Mouse (Mus musculus): Measurements from ENCODE around the gene Rgl1. TPM values are rescaled to one million over a fixed set of nuclear protein-coding genes. Genes with fewer than 3 reads are reported as not detected.

The Rgl1 gene
- total RNA-seq, 1 experiment from 2014 or later = 14.3 TPM

DNA sequence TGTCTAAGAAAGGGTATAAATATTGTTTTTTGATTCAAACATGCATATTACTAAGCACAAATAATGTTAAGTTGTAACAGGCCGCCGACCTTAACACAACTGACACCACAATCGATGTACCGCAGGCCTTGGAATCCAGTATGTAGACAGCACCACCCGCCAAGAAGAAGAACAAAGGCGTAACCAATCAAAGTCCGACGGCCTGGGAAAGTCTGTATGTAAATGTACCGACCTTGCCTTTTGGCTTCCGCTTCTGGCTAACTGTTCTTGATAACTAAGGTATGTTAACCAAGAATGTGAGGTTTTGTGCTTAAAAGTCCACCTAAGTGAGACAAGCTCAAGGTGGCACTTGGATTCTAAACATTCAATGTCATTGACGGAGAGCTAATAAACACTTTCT, 26.8 kb downstream of the Rgl1 start:
- ATAC-seq (replicated peaks in 1 of 2; ENCODE audit: insufficient read depth in 1 of 2, low FRiP score in 2 of 2, low TSS enrichment in 1 of 2, low read depth in 1 of 2, poor library complexity in 2 of 2, severe bottlenecking in 2 of 2) = no peak

GRCm38 (mm10) chr1:152738793-152739192, 27.4 kb downstream of the Rgl1 start:
- ATAC-seq (replicated peaks in 1 of 2; ENCODE audit: insufficient read depth in 1 of 2, low FRiP score in 2 of 2, low TSS enrichment in 1 of 2, low read depth in 1 of 2, poor library complexity in 2 of 2, severe bottlenecking in 2 of 2) = no peak

DNA sequence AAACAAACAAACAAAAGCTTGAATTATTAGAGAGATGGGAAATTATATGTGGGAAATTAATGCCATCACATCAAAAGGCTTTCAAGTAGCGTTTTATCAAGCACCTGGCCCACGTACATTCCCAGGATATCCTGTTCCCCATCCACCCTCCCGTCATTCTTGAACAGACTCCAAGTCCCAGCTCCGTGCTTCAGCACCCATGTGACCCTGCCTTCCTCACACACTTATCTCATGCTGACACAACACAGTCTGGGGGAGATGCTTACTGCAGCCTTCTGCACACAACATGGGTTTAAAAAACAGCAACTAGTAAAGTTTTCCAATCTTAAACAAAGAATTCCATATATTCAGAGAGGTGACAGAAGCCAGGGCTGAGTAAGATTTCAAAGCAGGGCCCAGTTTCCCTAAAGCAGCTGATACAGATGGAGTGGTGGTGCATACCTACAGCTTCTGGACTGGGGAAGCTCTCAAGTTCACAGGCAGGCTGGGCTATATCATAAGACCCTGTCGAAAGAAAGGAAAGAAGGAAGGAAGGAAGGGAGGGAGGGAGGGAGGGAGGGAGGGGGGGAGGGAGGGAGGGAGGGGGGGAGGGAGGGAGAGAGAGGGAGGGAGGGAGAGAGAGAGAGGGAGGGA, 38.4 kb downstream of the Rgl1 start:
- ATAC-seq (replicated peaks in 1 of 2; ENCODE audit: insufficient read depth in 1 of 2, low FRiP score in 2 of 2, low TSS enrichment in 1 of 2, low read depth in 1 of 2, poor library complexity in 2 of 2, severe bottlenecking in 2 of 2) = no peak

DNA sequence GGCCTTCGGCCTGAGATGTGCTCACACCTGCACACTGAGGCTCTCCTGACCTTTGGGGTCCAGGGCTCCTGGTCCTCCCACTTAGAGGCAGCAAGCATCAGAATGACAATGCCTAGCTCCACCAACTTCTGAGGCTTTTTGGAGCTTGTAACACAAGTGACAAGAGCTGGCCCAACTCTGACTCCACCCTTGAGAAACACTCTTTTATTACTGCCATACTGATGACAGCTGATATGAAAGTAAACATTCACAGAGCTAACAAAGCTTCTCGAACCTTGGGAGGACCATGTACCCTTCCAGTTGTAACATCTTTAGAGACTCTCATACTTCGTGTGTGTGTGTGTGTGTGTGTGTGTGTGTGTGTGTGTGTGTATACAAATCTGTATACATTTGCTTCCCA, 40.1 kb downstream of the Rgl1 start:
- ATAC-seq (replicated peaks in 1 of 2; ENCODE audit: insufficient read depth in 1 of 2, low FRiP score in 2 of 2, low TSS enrichment in 1 of 2, low read depth in 1 of 2, poor library complexity in 2 of 2, severe bottlenecking in 2 of 2) = no peak

GRCm38 (mm10) chr1:152724286-152724685, 41.9 kb downstream of the Rgl1 start:
- no peak; a peak in 2 of 4 replicates for ATAC-seq (replicated peaks in 1 of 2; ENCODE audit: insufficient read depth in 1 of 2, low FRiP score in 2 of 2, low TSS enrichment in 1 of 2, low read depth in 1 of 2, poor library complexity in 2 of 2, severe bottlenecking in 2 of 2)

- no peak for ATAC-seq (replicated peaks in 1 of 2; ENCODE audit: insufficient read depth in 1 of 2, low FRiP score in 2 of 2, low TSS enrichment in 1 of 2, low read depth in 1 of 2, poor library complexity in 2 of 2, severe bottlenecking in 2 of 2)
Observed at GRCm38 (mm10) chr1:152721535-152722198, 44.5 kb downstream of the Rgl1 start.

DNA sequence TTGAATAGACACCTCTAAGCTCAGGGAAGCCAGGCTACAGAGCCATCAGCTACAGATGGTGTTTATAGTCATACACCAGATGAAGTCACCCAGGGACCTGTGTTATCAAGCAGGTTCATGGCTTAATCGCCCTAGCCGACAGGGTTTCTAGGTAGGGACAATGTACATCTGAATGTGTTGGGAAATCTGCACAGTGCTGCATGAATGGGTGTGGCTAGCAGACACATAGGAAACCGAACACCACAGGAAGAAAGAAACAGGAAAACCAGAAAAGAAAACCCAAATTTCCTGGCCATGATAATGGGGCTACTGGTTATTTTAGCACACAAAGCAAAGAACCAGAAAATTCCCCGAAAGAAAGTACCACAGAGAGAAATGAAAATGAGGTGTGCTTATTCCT, 45.2 kb downstream of the Rgl1 start:
- ATAC-seq (replicated peaks in 1 of 2; ENCODE audit: insufficient read depth in 1 of 2, low FRiP score in 2 of 2, low TSS enrichment in 1 of 2, low read depth in 1 of 2, poor library complexity in 2 of 2, severe bottlenecking in 2 of 2) = peak in 1 of 2 experiments; percentile 59; a peak in 1 of 4 replicates

GRCm38 (mm10) chr1:152718200-152718599, 48.0 kb downstream of the Rgl1 start:
- no peak for ATAC-seq (replicated peaks in 1 of 2; ENCODE audit: insufficient read depth in 1 of 2, low FRiP score in 2 of 2, low TSS enrichment in 1 of 2, low read depth in 1 of 2, poor library complexity in 2 of 2, severe bottlenecking in 2 of 2)

DNA sequence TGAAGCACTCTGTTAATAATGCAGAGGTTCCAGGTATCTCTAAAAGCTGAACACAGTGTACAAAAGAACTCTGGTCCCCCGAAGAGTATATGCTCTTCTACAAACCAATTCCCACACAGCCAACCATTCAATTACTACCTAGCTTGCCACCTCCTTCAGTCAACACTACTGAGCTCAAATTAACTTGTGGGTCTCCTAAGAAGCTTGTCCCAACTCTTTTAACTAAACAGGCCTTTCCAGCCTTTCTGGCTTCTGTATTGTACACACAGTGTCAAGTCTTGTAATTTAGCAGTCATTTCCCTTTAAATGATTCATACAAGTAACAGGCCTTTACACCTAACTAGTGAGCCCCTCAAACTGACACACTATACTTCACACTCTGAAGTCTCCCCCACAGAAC, 48.8 kb downstream of the Rgl1 start:
- no peak for ATAC-seq (replicated peaks in 1 of 2; ENCODE audit: insufficient read depth in 1 of 2, low FRiP score in 2 of 2, low TSS enrichment in 1 of 2, low read depth in 1 of 2, poor library complexity in 2 of 2, severe bottlenecking in 2 of 2)

DNA sequence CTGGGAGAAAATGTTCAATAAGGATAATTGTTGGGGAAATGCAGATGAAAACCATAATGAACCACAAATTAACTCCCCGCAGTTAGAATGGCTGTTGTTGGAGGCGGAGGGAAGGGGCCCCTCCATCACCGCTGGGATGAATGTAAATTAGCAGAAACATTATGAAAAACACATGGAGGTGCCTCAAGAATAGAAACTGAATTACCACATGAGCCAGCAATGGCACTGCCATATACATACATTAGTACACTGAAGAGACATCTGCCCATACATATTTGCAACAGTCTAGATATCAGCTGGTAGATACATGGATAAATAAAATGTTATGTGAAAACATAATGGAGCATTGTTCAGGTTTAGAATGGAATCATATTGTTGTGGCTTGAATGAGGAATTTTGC, 51.7 kb downstream of the Rgl1 start:
- no peak for ATAC-seq (replicated peaks in 1 of 2; ENCODE audit: insufficient read depth in 1 of 2, low FRiP score in 2 of 2, low TSS enrichment in 1 of 2, low read depth in 1 of 2, poor library complexity in 2 of 2, severe bottlenecking in 2 of 2)

DNA sequence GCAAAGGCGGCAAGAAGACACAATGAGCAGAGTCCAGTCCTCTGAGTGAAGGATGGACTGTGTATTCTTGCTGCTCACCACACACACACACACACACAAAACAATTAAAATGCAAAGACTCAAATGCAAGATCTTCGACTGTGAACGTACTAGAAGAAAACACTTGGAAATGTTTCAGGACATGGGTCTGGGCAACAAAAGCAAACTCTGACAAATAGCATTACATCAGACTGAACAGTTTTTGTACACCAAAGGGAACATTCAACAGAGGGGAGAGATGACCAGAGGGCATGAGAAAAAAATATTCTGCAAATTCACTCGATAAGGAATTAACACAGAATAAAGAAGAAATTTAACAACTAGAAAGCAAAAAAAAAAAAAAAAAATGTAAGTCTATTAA, 52.2 kb downstream of the Rgl1 start:
- ATAC-seq (replicated peaks in 1 of 2; ENCODE audit: insufficient read depth in 1 of 2, low FRiP score in 2 of 2, low TSS enrichment in 1 of 2, low read depth in 1 of 2, poor library complexity in 2 of 2, severe bottlenecking in 2 of 2) = no peak

DNA sequence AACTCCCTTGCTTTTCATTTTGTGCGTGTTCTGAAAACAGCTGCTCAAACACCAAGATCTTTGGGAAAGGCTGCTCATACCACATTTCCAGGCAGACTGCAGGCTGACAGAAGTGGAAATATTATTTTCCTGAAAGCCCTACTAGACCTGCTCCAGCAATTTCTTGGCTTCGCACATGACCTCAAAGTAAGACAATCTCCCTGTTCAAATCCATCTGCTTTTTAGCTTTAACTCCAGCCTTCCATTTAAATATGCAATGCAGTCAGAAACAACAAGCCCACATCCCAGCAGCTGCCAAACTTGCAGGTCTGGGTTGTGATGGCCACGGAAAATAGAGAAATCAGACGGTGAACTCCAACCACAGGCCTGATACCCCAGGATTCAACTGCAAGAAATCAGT, 55.1 kb downstream of the Rgl1 start:
- no peak for ATAC-seq (replicated peaks in 1 of 2; ENCODE audit: insufficient read depth in 1 of 2, low FRiP score in 2 of 2, low TSS enrichment in 1 of 2, low read depth in 1 of 2, poor library complexity in 2 of 2, severe bottlenecking in 2 of 2)

DNA sequence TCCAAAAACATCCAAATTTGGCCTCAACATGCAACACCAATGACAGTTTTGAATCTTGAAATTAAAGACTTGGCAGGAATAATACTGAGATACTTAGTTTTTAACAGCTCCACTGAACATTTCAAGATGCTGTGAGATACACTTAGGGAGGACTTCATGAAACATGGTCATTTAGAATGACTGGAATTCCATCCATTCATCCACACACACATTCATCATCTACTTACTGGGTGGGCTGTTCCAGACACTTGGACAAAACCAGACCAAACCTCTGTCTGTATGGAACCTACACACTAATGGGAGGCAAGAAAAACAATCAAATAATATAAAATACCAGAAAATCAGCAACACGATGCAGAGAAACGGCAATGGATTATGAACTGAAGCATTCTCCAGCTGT, 58.6 kb downstream of the Rgl1 start:
- no peak for ATAC-seq (replicated peaks in 1 of 2; ENCODE audit: insufficient read depth in 1 of 2, low FRiP score in 2 of 2, low TSS enrichment in 1 of 2, low read depth in 1 of 2, poor library complexity in 2 of 2, severe bottlenecking in 2 of 2)

DNA sequence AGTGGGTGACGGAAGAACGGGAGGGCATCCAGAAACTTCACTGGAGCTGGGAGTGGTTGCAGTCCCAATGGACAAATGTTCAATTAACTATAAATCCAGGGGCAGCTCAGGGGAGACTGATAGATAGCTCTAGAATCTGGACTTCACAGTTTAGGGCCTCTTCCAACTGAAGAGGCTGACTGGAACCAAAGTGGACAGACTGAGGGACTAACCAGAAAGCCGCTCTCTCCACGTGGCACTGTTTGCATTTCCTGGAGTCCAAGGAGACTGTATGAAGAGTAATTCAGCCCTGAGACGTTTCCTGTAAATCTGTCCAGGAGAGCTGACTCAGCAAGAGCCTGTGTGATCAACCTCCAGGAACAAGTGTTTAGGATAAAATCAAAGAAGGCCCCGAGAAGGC, 62.2 kb downstream of the Rgl1 start:
- ATAC-seq (replicated peaks in 1 of 2; ENCODE audit: insufficient read depth in 1 of 2, low FRiP score in 2 of 2, low TSS enrichment in 1 of 2, low read depth in 1 of 2, poor library complexity in 2 of 2, severe bottlenecking in 2 of 2) = no peak

- ATAC-seq (replicated peaks in 1 of 2; ENCODE audit: insufficient read depth in 1 of 2, low FRiP score in 2 of 2, low TSS enrichment in 1 of 2, low read depth in 1 of 2, poor library complexity in 2 of 2, severe bottlenecking in 2 of 2) = no peak
Observed at GRCm38 (mm10) chr1:152702920-152703319, 63.2 kb downstream of the Rgl1 start.

- no peak for ATAC-seq (replicated peaks in 1 of 2; ENCODE audit: insufficient read depth in 1 of 2, low FRiP score in 2 of 2, low TSS enrichment in 1 of 2, low read depth in 1 of 2, poor library complexity in 2 of 2, severe bottlenecking in 2 of 2)
Observed at GRCm38 (mm10) chr1:152701066-152701465, 65.1 kb downstream of the Rgl1 start.

GRCm38 (mm10) chr1:152697341-152697740, 68.8 kb downstream of the Rgl1 start:
- ATAC-seq (replicated peaks in 1 of 2; ENCODE audit: insufficient read depth in 1 of 2, low FRiP score in 2 of 2, low TSS enrichment in 1 of 2, low read depth in 1 of 2, poor library complexity in 2 of 2, severe bottlenecking in 2 of 2) = no peak

- no peak for ATAC-seq (replicated peaks in 1 of 2; ENCODE audit: insufficient read depth in 1 of 2, low FRiP score in 2 of 2, low TSS enrichment in 1 of 2, low read depth in 1 of 2, poor library complexity in 2 of 2, severe bottlenecking in 2 of 2)
Observed at GRCm38 (mm10) chr1:152695491-152695890, 70.7 kb downstream of the Rgl1 start.

DNA sequence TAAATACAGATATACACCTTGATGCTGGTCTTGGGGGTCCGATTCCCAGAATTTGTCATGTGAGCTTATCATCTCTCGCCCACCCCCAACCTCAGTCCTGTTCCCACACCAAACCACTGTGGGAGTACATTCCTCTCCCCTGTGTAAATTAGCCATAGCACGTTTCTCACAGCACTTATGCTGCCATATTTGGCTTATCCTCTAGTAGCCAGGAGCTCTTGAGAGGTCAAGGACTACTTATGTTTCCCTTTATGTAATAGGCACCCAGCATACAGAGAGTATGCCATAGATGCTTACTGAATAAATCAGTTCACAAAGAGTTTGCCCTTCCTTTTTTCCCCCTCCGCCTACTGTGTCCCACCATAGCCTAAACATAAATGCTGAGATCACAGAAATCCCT, 76.2 kb downstream of the Rgl1 start:
- no peak for ATAC-seq (replicated peaks in 1 of 2; ENCODE audit: insufficient read depth in 1 of 2, low FRiP score in 2 of 2, low TSS enrichment in 1 of 2, low read depth in 1 of 2, poor library complexity in 2 of 2, severe bottlenecking in 2 of 2)

All from hematopoietic stem cell, adult 5-6 weeks (primary cell).